Mouse (Mus musculus): ENCODE measurements around the gene Smg6.

Smg6 gene

GRCm38 (mm10) chr11:75184573-75184972, 258.9 kb downstream of the Smg6 start:
- no peak for DNase-seq (ENCODE audit: extremely low spot score, low read depth, low spot score)

- no peak for DNase-seq (ENCODE audit: extremely low spot score, low read depth, low spot score)
Observed at GRCm38 (mm10) chr11:75184986-75185385, 259.4 kb downstream of the Smg6 start.

- DNase-seq (ENCODE audit: extremely low spot score, low read depth, low spot score), result no peak
Observed at GRCm38 (mm10) chr11:75189713-75190370, 264.2 kb downstream of the Smg6 start.

DNA sequence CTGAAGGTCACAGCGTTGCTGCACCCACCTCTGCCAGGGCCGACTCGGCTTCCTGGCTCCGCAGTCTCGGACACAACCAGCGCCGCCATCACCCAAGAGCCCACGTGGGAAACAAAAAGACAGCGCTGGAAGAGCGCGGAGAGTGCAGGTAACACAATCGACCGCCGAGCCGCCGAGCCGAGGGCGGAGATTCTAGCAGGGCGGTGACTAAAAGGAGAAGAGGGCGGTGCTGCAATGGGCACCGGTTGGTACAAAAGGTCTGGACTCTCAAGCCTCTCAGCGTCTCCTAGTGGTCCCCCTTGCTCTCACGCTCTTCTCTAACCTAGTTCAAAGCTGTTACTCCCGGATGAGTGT, 264.7 kb downstream of the Smg6 start:
- DNase-seq (ENCODE audit: extremely low spot score, low read depth, low spot score), result no peak

- no peak for DNase-seq (ENCODE audit: extremely low spot score, low read depth, low spot score)
Observed at GRCm38 (mm10) chr11:75190905-75191441, 265.4 kb downstream of the Smg6 start, which contains the start of gene Dph1. Gene Dph1, minus strand, starts transcription at chr11:75191241.

DNA sequence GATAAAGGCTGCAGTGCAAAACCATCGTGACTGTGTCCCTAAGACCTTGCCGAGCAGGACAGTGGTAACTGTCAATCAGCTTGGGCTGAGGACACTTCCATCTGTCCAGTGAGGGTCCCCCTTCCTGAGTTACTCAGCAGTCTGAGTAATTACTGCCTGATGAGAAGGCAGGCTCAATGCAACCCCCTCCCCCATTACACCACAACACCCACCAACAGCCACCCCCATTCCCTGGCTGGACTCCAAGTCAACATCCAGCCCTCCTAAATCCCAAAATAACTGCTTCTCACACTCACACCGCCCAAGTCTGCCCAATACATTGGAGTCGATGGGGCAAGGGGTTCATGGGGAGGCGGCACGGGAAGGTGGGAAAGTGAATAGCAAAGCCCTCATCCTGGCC, 266.2 kb downstream of the Smg6 start:
- no peak for DNase-seq (ENCODE audit: extremely low spot score, low read depth, low spot score)

GRCm38 (mm10) chr11:75192336-75193214, 267.0 kb downstream of the Smg6 start:
- no peak for DNase-seq (ENCODE audit: extremely low spot score, low read depth, low spot score)

DNA sequence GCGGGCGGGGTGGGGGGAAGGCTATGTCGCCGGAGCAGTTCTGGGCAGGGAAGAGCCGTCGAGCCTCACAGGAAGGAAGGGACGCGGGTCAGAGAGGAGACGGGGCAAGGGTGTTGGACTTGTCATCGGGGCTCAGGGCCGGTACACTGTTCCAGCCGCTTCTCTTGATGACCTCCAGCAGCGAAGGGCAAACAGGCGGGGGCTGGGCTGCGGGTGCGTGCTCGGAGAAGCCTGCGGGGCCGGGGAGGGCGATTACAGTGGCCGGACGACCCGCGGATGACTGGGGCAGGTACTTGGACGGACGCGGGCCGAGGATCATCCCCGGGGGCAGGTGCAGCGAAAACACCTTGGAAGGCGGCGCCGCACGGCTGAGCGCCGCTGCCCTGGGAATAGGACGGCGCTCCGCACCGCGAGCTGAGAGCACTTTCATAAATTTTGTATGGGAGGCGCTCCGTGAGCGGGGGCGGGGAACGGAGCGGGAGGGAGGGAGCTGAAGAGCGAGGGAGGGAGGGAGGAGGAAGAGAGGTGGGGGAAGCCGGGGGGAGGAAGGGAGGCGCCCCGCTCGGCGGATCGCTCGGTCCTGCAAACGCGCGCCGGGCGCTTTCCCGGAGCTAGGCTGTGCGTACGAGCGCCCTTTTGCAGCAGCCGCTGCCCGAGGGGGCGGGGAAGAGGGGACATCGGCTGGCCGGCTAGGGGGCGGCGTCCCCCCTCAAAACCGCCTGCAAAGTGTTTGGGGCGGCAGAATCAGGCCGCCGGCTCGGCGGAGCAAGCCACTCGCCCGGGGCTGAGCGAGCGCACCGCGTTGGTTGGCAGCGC, 267.8 kb downstream of the Smg6 start, which contains the start of gene Rtn4rl1:
TSS of gene Rtn4rl1 (plus strand) at position 528 of the 816 bp plus-strand sequence.
- no peak for DNase-seq (ENCODE audit: extremely low spot score, low read depth, low spot score)

DNA sequence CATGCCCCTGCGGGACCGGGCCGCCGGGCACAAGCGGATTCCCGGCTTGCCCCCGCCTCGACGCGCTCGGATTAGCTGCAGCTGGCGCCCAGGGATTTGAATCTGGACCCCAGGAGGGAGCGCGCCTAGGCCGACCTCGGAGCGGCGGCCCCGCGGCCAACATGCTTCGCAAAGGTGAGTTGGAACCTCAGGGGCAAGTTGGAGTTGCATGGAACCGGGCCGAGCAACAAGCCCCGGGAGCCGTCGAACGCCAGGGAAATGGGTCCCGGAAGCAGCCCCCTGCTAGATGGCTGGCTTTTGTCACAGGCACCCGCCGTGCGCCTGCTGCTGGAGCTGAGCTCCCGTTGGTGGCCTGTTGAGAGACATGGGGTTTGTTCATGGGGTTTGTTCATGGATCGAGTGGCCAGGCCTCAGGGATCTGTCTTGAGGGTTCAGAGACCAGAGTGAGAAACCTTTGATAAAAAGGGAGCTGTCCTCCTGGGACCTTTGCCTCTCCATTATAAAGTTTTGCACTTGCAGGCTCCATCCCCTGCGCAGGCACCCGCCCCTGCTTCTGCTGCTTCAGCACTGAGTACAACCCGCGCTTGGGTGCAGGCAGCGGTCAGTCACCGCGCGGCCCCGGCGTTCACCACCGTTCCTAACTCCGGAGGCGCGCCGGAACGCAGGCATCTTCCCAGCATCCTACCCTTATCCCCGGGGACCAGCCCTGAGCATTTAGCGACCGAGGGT, 268.7 kb downstream of the Smg6 start:
- DNase-seq (ENCODE audit: extremely low spot score, low read depth, low spot score), result no peak

DNA sequence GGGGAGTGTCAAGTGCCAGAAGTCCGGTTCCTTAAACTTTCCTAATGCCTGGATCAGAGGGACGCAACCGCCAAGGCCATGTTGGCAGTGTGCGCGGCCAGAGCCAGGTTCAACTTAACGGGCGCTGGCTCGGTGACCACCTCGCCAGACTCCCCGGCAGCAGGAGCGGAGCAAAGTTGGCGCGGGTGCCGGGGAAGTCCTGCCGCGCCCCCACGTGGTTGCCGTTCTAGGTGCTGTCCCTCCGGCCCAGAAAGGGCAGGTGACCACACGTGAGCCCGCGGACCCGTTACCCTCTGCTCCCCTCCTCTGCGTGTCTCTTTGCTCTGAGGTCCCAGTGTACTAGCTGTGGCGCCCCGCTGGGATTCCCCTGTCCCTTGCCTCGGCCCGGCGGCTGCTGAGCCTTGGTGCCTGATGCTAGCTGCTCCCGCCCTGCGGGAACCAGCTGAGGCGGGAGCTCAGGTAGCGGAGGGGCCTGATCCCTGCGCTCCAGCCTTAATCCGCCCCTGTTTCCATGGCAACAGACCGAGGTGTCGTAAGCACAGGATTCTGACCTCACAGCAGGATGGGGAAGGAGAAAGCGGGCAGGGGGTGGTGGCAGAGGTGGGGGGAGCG, 269.3 kb downstream of the Smg6 start:
- DNase-seq (ENCODE audit: extremely low spot score, low read depth, low spot score), result no peak

GRCm38 (mm10) chr11:75196131-75196530, 270.5 kb downstream of the Smg6 start:
- no peak for DNase-seq (ENCODE audit: extremely low spot score, low read depth, low spot score)

DNA sequence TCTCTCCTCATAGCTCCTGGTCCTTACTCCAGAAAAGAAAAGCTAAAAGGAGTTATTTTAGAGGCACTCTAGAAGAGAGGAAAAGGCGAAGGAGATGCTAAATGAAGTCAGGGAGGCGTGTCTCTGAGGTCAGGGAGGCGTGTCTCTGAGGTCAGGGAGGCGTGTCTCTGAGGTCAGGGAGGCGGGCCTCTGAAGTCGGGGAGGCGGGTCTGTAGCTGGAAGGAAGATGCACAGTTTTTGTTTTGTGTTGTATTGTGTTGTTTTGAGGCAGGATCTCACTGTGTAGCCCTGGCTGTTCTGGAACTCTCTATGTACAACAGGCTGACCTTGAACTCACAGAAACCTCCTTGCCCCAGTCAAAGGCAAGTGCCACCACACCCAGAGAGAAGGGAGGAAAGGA, 272.3 kb downstream of the Smg6 start:
- DNase-seq (ENCODE audit: extremely low spot score, low read depth, low spot score), result no peak

DNA sequence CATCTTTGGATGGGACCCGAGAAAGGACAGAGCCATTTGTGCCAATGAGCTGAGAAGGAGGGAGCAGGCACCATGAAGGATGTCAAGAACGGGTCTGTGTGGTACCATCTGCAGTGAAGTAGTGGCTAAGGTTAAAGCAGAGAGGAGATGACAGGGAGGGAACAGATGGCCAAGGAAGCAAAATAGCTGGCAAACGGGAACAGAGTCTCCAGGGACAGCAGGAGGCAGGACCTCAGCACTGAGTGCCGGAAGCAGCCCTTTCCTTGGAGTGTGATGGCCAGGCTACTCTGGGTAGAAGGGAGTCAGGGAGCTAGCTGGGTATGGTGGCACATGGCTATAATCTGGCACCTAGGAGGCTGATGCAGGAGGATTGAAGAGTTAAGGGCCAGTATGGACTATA, 273.2 kb downstream of the Smg6 start:
- DNase-seq (ENCODE audit: extremely low spot score, low read depth, low spot score), result no peak

- DNase-seq (ENCODE audit: extremely low spot score, low read depth, low spot score), result no peak
Observed at GRCm38 (mm10) chr11:75199951-75200350, 274.3 kb downstream of the Smg6 start.

DNA sequence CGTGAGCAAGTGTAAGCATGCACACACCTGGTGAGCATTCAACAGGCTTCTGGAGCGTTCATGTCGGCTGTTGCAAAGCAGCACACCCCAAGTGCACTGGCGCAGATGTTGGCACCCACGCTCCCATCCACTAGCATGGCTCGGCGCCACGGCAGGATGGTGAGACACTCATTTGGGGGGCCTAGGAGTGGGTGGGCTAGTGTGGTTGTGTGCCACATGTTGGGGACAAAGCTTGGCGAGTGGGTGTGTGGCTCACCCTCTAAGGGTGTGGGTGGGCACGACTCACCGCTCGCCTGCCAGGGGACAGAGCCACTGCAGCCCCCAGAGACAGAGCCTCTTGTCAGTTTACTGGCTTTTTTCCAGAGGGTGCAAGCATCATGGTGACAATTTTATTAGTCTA, 275.3 kb downstream of the Smg6 start:
- DNase-seq (ENCODE audit: extremely low spot score, low read depth, low spot score), result no peak

DNA sequence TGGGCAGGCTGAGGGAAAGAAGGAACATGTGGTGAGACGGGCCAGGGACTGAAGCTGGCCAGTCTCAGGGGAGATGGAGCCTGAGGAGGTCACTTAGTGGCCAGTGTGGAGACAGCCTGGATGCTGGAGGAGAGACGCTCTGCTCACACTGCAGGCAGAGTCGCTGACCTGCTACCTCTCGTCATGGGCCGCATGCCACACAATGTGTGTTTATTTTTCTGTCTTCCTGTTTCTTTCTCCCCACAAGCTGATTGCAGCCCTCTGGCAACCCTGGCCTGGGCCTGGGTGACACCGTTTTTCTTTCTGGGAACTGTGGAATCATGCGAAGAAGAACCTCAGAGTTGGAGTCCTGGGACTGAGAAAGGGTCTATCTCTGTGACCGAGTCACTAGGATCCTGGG, 276.1 kb downstream of the Smg6 start:
- no peak for DNase-seq (ENCODE audit: extremely low spot score, low read depth, low spot score)

- no peak for DNase-seq (ENCODE audit: extremely low spot score, low read depth, low spot score)
Observed at GRCm38 (mm10) chr11:75203926-75204325, 278.3 kb downstream of the Smg6 start.

- no peak for DNase-seq (ENCODE audit: extremely low spot score, low read depth, low spot score)
Observed at GRCm38 (mm10) chr11:75204472-75204871, 278.8 kb downstream of the Smg6 start.

GRCm38 (mm10) chr11:75206347-75206746, 280.7 kb downstream of the Smg6 start:
- DNase-seq (ENCODE audit: extremely low spot score, low read depth, low spot score), result no peak

DNA sequence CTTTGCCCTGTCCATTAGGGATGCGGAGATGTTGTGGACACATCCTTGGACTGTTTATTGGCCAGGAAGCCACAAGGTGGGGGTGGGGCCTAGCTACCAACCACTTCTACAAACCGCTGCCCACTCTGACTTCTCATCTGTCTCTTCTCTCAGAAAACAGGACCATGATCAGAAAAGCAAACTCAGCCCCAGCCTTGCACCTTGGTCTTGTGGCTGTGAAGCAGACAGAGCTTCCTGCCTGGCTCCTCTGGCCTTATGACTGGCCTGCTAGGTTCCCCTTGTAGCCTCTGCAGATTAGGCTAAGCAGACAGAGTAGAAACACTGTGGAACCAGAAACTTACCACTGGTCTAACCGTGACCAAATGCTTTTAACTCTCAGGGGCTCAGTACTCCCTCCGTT, 283.7 kb downstream of the Smg6 start:
- no peak for DNase-seq (ENCODE audit: extremely low spot score, low read depth, low spot score)

All from hindlimb bud, embryonic 11.5 days (tissue).